Mouse (Mus musculus): ENCODE data around the gene Crcp.

Gene Crcp

GRCm38 (mm10) chr5:130109348-130109747 lies 80.3 kb downstream of the Crcp start:
- no peak for DNase-seq
